Mouse (Mus musculus): ENCODE measurements at regions not wholly inside any gene's neighbourhood (a gene's known extent, or its start where the extent isn't known, plus 50 kb on each side); places are given as distances from the start of the nearest gene placed in this dataset.

GRCm38 (mm10) chr13:119258515-119258914, 169.9 kb upstream of the Paip1 start:
- no peak for ATAC-seq
- no peak for TF ChIP-seq CTCF (IDR thresholded peaks at IDR 0.05; ENCODE audit: low read depth)
- 74% methylated on average over 9 of the region's 9 CpGs for WGBS

GRCm38 (mm10) chr13:119263561-119263960, 164.8 kb upstream of the Paip1 start:
- WGBS: 64% methylated on average over 2 of the region's 2 CpGs
- Histone ChIP-seq H3K4me3 (ENCODE audit: low read depth, low read length) (no peak overlapping the region), H3K27ac (ENCODE audit: low read depth, low read length) (no peak overlapping the region), H3K9ac (no peak overlapping the region), H3K4me2 (ENCODE audit: low read depth) (no peak overlapping the region), H3K27me3 (ENCODE audit: insufficient read depth, low read length) (no peaks in the 10 kb centered on the region), H3K4me1 (ENCODE audit: insufficient read depth) (no peaks in the 10 kb centered on the region), H3K9me3 (ENCODE audit: low read length) (no peaks in the 10 kb centered on the region), H3K36me3 (ENCODE audit: insufficient read depth) (no peaks in the 10 kb centered on the region)
- ATAC-seq (no peak), DNase-seq (no peak)
- no peak for TF ChIP-seq CTCF (IDR thresholded peaks at IDR 0.05; ENCODE audit: low read depth)

More at GRCm38 (mm10) chr13:119258515-119258914, 169.9 kb upstream of the Paip1 start:
- Histone ChIP-seq H3K27ac (ENCODE audit: low read depth, low read length) (no peak overlapping the region), H3K9ac (no peak overlapping the region), H3K36me3 (ENCODE audit: insufficient read depth) (no peaks in the 10 kb centered on the region), H3K27me3 (ENCODE audit: insufficient read depth, low read length) (no peaks in the 10 kb centered on the region), H3K4me2 (ENCODE audit: low read depth) (no peak overlapping the region), H3K4me3 (ENCODE audit: low read depth, low read length) (no peak overlapping the region), H3K9me3 (ENCODE audit: low read length) (no peaks in the 10 kb centered on the region), H3K4me1 (ENCODE audit: insufficient read depth) (no peaks in the 10 kb centered on the region)
- DNase-seq: no peak

GRCm38 (mm10) chr13:119267608-119268300, 160.6 kb upstream of the Paip1 start:
- Histone ChIP-seq H3K9me3 (ENCODE audit: low read length) (no peaks in the 10 kb centered on the region), H3K9ac (no peak overlapping the region), H3K4me2 (ENCODE audit: low read depth) (no peak overlapping the region), H3K4me1 (ENCODE audit: insufficient read depth) (no peaks in the 10 kb centered on the region), H3K27ac (ENCODE audit: low read depth, low read length) (no peak overlapping the region), H3K4me3 (ENCODE audit: low read depth, low read length) (no peak overlapping the region), H3K36me3 (ENCODE audit: insufficient read depth) (no peaks in the 10 kb centered on the region), H3K27me3 (ENCODE audit: insufficient read depth, low read length) (no peaks in the 10 kb centered on the region)
- TF ChIP-seq CTCF (IDR thresholded peaks at IDR 0.05; ENCODE audit: low read depth): no peak
- ATAC-seq (no peak), DNase-seq (no peak)
- WGBS: 92% methylated on average over 4 of the region's 4 CpGs

- Histone ChIP-seq H3K27me3 (ENCODE audit: insufficient read depth, low read length) (no peaks in the 10 kb centered on the region), H3K4me2 (ENCODE audit: low read depth) (no peak overlapping the region), H3K9me3 (ENCODE audit: low read length) (no peaks in the 10 kb centered on the region), H3K4me3 (ENCODE audit: low read depth, low read length) (no peak overlapping the region), H3K9ac (no peak overlapping the region), H3K4me1 (ENCODE audit: insufficient read depth) (no peaks in the 10 kb centered on the region), H3K36me3 (ENCODE audit: insufficient read depth) (no peaks in the 10 kb centered on the region), H3K27ac (ENCODE audit: low read depth, low read length) (no peak overlapping the region)
- WGBS: 93% methylated on average over 10 of the region's 10 CpGs
- ATAC-seq (no peak), DNase-seq (no peak)
- no peak for TF ChIP-seq CTCF (IDR thresholded peaks at IDR 0.05; ENCODE audit: low read depth)
Observed at GRCm38 (mm10) chr13:119268301-119268675, 160.1 kb upstream of the Paip1 start.

GRCm38 (mm10) chr13:119275500-119275899, 152.9 kb upstream of the Paip1 start:
- Histone ChIP-seq H3K4me3 (ENCODE audit: low read depth, low read length) (no peak overlapping the region), H3K9ac (no peak overlapping the region), H3K36me3 (ENCODE audit: insufficient read depth) (no peaks in the 10 kb centered on the region), H3K9me3 (ENCODE audit: low read length) (no peaks in the 10 kb centered on the region), H3K4me1 (ENCODE audit: insufficient read depth) (no peaks in the 10 kb centered on the region), H3K27me3 (ENCODE audit: insufficient read depth, low read length) (no peaks in the 10 kb centered on the region), H3K4me2 (ENCODE audit: low read depth) (no peak overlapping the region), H3K27ac (ENCODE audit: low read depth, low read length) (no peak overlapping the region)
- no peak for TF ChIP-seq CTCF (IDR thresholded peaks at IDR 0.05; ENCODE audit: low read depth)
- WGBS: 95% methylated on average over 4 of the region's 4 CpGs
- ATAC-seq (no peak), DNase-seq (no peak)

GRCm38 (mm10) chr13:119277308-119277948, 151.0 kb upstream of the Paip1 start:
- Histone ChIP-seq H3K4me2 (ENCODE audit: low read depth) (no peak overlapping the region), H3K9ac (no peak overlapping the region), H3K4me1 (ENCODE audit: insufficient read depth) (no peaks in the 10 kb centered on the region), H3K27ac (ENCODE audit: low read depth, low read length) (no peak overlapping the region), H3K4me3 (ENCODE audit: low read depth, low read length) (no peak overlapping the region), H3K9me3 (ENCODE audit: low read length) (no peaks in the 10 kb centered on the region), H3K27me3 (ENCODE audit: insufficient read depth, low read length) (no peaks in the 10 kb centered on the region), H3K36me3 (ENCODE audit: insufficient read depth) (no peaks in the 10 kb centered on the region)
- DNase-seq (no peak), ATAC-seq (no peak)
- no peak for TF ChIP-seq CTCF (IDR thresholded peaks at IDR 0.05; ENCODE audit: low read depth)
- WGBS: 61% methylated on average over 13 of the region's 13 CpGs

- no peak for TF ChIP-seq CTCF (IDR thresholded peaks at IDR 0.05; ENCODE audit: low read depth)
- 88% methylated on average over 8 of the region's 8 CpGs for WGBS
- Histone ChIP-seq H3K27me3 (ENCODE audit: insufficient read depth, low read length) (no peaks in the 10 kb centered on the region), H3K4me1 (ENCODE audit: insufficient read depth) (no peaks in the 10 kb centered on the region), H3K27ac (ENCODE audit: low read depth, low read length) (no peak overlapping the region), H3K4me2 (ENCODE audit: low read depth) (no peak overlapping the region), H3K36me3 (ENCODE audit: insufficient read depth) (no peaks in the 10 kb centered on the region), H3K9ac (no peak overlapping the region), H3K9me3 (ENCODE audit: low read length) (no peaks in the 10 kb centered on the region), H3K4me3 (ENCODE audit: low read depth, low read length) (no peak overlapping the region)
- ATAC-seq (no peak), DNase-seq (no peak)
Observed at GRCm38 (mm10) chr13:119279449-119279848, 149.0 kb upstream of the Paip1 start.
